Mouse (Mus musculus) MEL (cell line): Measurements from ENCODE around the gene Serpinb5. TPM values are rescaled to one million over a fixed set of nuclear protein-coding genes. Genes with fewer than 3 reads are reported as not detected.

Experiments
- DNase-seq: peaks from one replicate; pipeline ENCODE4 v3.0.0; 2011; ENCODE audit warnings: low read depth, low spot score
- H3K27ac ChIP-seq: 2 replicates; pipeline ENCODE4 v1.5.1; 2012; ENCODE audit warnings: low read depth, mild to moderate bottlenecking, control low read depth, low read length, moderate library complexity; ENCODE audit not compliant: control insufficient read depth
- H3K27me3 ChIP-seq, 2 experiments: fragments of 150-350 bp in 1 of 2; sonication (generic) in 1 of 2; 2 replicates each; pipeline ENCODE4 v1.6.1; 2012; ENCODE audit warnings: low read length in 2 of 2, mild to moderate bottlenecking in 2 of 2, improper control_type of control experiment in 1 of 2, moderate library complexity in 1 of 2; ENCODE audit not compliant: insufficient read depth in 2 of 2, control insufficient read depth in 1 of 2
- H3K36me3 ChIP-seq, 2 experiments: 2 replicates each; pipeline ENCODE4 v1.6.1; 2012 to 2014; ENCODE audit warnings: low read length in 2 of 2, improper control_type of control experiment in 1 of 2, inconsistent platforms in 1 of 2, mild to moderate bottlenecking in 1 of 2; ENCODE audit not compliant: insufficient read depth in 2 of 2, control insufficient read depth in 1 of 2
- H3K4me1 ChIP-seq, 2 experiments: fragments of 150-350 bp in 1 of 2; sonication (generic) in 1 of 2; 2 replicates each; pipeline ENCODE4 v1.6.1; 2012; ENCODE audit warnings: low read length in 2 of 2, improper control_type of control experiment in 1 of 2, mild to moderate bottlenecking in 1 of 2; ENCODE audit not compliant: insufficient read depth in 2 of 2, control insufficient read depth in 1 of 2
- H3K4me3 ChIP-seq, 2 experiments: fragments of 150-350 bp in 1 of 2; sonication (generic) in 1 of 2; 2 replicates each; pipeline ENCODE4 v1.5.1; 2012; ENCODE audit warnings: low read depth in 2 of 2, low read length in 2 of 2, mild to moderate bottlenecking in 2 of 2, moderate library complexity in 2 of 2, control low read depth in 1 of 2, improper control_type of control experiment in 1 of 2; ENCODE audit not compliant: control insufficient read depth in 1 of 2, insufficient read depth in 1 of 2
- H3K79me2 ChIP-seq: 2 replicates; pipeline ENCODE4 v1.6.1; 2012; ENCODE audit warnings: mild to moderate bottlenecking, low read length, moderate library complexity; ENCODE audit not compliant: control insufficient read depth, poor library complexity, insufficient read depth
- H3K9ac ChIP-seq: 2 replicates; pipeline ENCODE4 v1.6.1; 2012; ENCODE audit warnings: low read depth, mild to moderate bottlenecking, control low read depth, low read length, moderate library complexity; ENCODE audit not compliant: control insufficient read depth, poor library complexity, severe bottlenecking
- H3K9me3 ChIP-seq: fragments of 150-350 bp; sonication (generic); replicated peaks from 2 replicates; pipeline ENCODE4 v1.6.1; 2012; ENCODE audit warnings: mild to moderate bottlenecking, low read length, improper control_type of control experiment, moderate library complexity; ENCODE audit not compliant: insufficient read depth
- CHD2 ChIP-seq: IDR thresholded peaks from 2 replicates; pipeline ENCODE4 v1.6.1; 2011; ENCODE audit warnings: low read length, improper control_type of control experiment
- CTCF ChIP-seq, 3 experiments: IDR thresholded peaks in 2 of 3; conservative IDR thresholded peaks in 1 of 3; 2 replicates each; pipeline ENCODE4 v1.5.1; 2011 to 2012; ENCODE audit warnings: low read length in 3 of 3, low read depth in 2 of 3, mild to moderate bottlenecking in 2 of 3, improper control_type of control experiment in 1 of 3, inconsistent platforms in 1 of 3, mixed read lengths in 1 of 3, moderate library complexity in 1 of 3; ENCODE audit not compliant: control insufficient read depth in 1 of 3, insufficient read depth in 1 of 3, poor library complexity in 1 of 3, severe bottlenecking in 1 of 3
- E2F4 ChIP-seq: IDR thresholded peaks from 2 replicates; pipeline ENCODE4 v1.6.1; 2011; ENCODE audit warnings: low read depth, low read length, improper control_type of control experiment, borderline replicate concordance
- ELF1 ChIP-seq: IDR thresholded peaks from 2 replicates; pipeline ENCODE4 v1.6.1; 2014; ENCODE audit warnings: low read depth, mild to moderate bottlenecking, inconsistent platforms, low read length, improper control_type of control experiment, moderate library complexity
- EP300 ChIP-seq, 2 experiments: IDR thresholded peaks; 2 replicates each; pipeline ENCODE4 v1.6.1; 2011; ENCODE audit warnings: improper control_type of control experiment in 2 of 2, low read length in 2 of 2, low read depth in 1 of 2, mild to moderate bottlenecking in 1 of 2
- ETS1 ChIP-seq: IDR thresholded peaks from 2 replicates; pipeline ENCODE4 v1.6.1; 2012; ENCODE audit warnings: low read depth, mild to moderate bottlenecking, inconsistent platforms, low read length, improper control_type of control experiment, moderate library complexity
- GATA1 ChIP-seq: IDR thresholded peaks from 2 replicates; pipeline ENCODE4 v1.6.1; 2011; ENCODE audit warnings: low read depth, low read length, improper control_type of control experiment
- HCFC1 ChIP-seq: IDR thresholded peaks from 2 replicates; pipeline ENCODE4 v1.6.1; 2012; ENCODE audit warnings: low read depth, mild to moderate bottlenecking, inconsistent platforms, low read length, improper control_type of control experiment, moderate library complexity
- MAZ ChIP-seq: IDR thresholded peaks from 2 replicates; pipeline ENCODE4 v1.6.1; 2012; ENCODE audit warnings: low read depth, mild to moderate bottlenecking, inconsistent platforms, low read length, improper control_type of control experiment
- MEF2A ChIP-seq: IDR thresholded peaks from 2 replicates; pipeline ENCODE4 v1.6.1; 2014; ENCODE audit warnings: low read depth, mild to moderate bottlenecking, inconsistent platforms, low read length, improper control_type of control experiment; ENCODE audit not compliant: poor library complexity, insufficient replicate concordance, severe bottlenecking; ENCODE audit errors: extremely low read depth
- NRF1 ChIP-seq: IDR thresholded peaks from 2 replicates; pipeline ENCODE4 v1.6.1; 2014; ENCODE audit warnings: low read depth, mild to moderate bottlenecking, inconsistent platforms, low read length, improper control_type of control experiment, moderate library complexity; ENCODE audit not compliant: poor library complexity, insufficient read depth, severe bottlenecking
- POLR2AphosphoS2 ChIP-seq: IDR thresholded peaks from 2 replicates; pipeline ENCODE4 v1.6.1; 2011; ENCODE audit warnings: low read length, improper control_type of control experiment
- SIN3A ChIP-seq: IDR thresholded peaks from 2 replicates; pipeline ENCODE4 v1.6.1; 2012; ENCODE audit warnings: low read length, improper control_type of control experiment, inconsistent platforms
- TAL1 ChIP-seq: IDR thresholded peaks from 2 replicates; pipeline ENCODE4 v1.6.1; 2012; ENCODE audit warnings: mild to moderate bottlenecking, inconsistent platforms, low read length, moderate library complexity, mixed read lengths
- TCF12 ChIP-seq: IDR thresholded peaks from 2 replicates; pipeline ENCODE4 v1.6.1; 2014; ENCODE audit warnings: low read depth, mild to moderate bottlenecking, inconsistent platforms, low read length, improper control_type of control experiment, moderate library complexity
- UBTF ChIP-seq: IDR thresholded peaks from 2 replicates; pipeline ENCODE4 v1.6.1; 2012; ENCODE audit warnings: low read depth, mild to moderate bottlenecking, inconsistent platforms, low read length, improper control_type of control experiment, moderate library complexity, borderline replicate concordance; ENCODE audit not compliant: insufficient read depth
- USF1 ChIP-seq: IDR thresholded peaks from 2 replicates; pipeline ENCODE4 v1.6.1; 2014; ENCODE audit warnings: low read depth, mild to moderate bottlenecking, inconsistent platforms, low read length, improper control_type of control experiment, moderate library complexity
- ZKSCAN1 ChIP-seq: IDR thresholded peaks from 2 replicates; pipeline ENCODE4 v1.6.1; 2012; ENCODE audit warnings: low read depth, mild to moderate bottlenecking, inconsistent platforms, low read length, improper control_type of control experiment, moderate library complexity
- polyA plus RNA-seq, 2 experiments: library from polyadenylated mRNA; stranded (reverse) in 1 of 2; unstranded in 1 of 2; fragments of >175 nt in 1 of 2; fragments of >200 nt in 1 of 2; gene quantifications; 2 replicates each; pipeline versions ENCODE4 v1.2.1 to v1.2.4; 2012; ENCODE audit warnings: low replicate concordance in 2 of 2, low read depth in 1 of 2; ENCODE audit not compliant: insufficient read length in 2 of 2, insufficient read depth in 1 of 2, missing spikeins in 1 of 2
- total RNA-seq: library from RNA; depleted of rRNA; stranded (reverse); fragments of 300-350 nt; gene quantifications from 2 replicates; pipeline ENCODE4 v1.2.3, GENCODE M21; 2012

Serpinb5 gene
- total and polyA plus RNA-seq, 3 experiments, result not detected

GRCm38 (mm10) chr1:106866029-106866428 lies 5.1 kb downstream of the Serpinb5 start:
- Histone ChIP-seq H3K27ac (no peak overlapping the region), H3K4me1 (no peaks in the 10 kb centered on the region)
- DNase-seq, result no peak

GRCm38 (mm10) chr1:106866768-106867167 lies 5.8 kb downstream of the Serpinb5 start:
- no peak overlapping the region for H3K9ac ChIP-seq
- TF ChIP-seq ETS1 (no peak), HCFC1 (no peak), MAZ (no peak), NRF1 (no peak), SIN3A (no peak), CHD2 (no peak), ZKSCAN1 (no peak), TAL1 (no peak), E2F4 (no peak), EP300 (IDR thresholded peaks at IDR 0.05; ENCODE audit: low read depth in 1 of 2, low read length in 2 of 2) (no peak)
- no peak overlapping the region for H3K27ac ChIP-seq
- H3K36me3 ChIP-seq, result no peaks in the 10 kb centered on the region
- H3K4me1 ChIP-seq, result no peaks in the 10 kb centered on the region
- H3K27me3 ChIP-seq, result peaks cover 0 to 2% of the 10 kb centered on the region in 2 experiments; a peak in 2 of 4 replicates
- no peaks in the 10 kb centered on the region for H3K9me3 ChIP-seq
- no peak for DNase-seq
- H3K79me2 ChIP-seq, result no peaks in the 10 kb centered on the region
- no peak overlapping the region for H3K4me3 ChIP-seq

More at GRCm38 (mm10) chr1:106866029-106866428, 5.1 kb downstream of the Serpinb5 start:
- Histone ChIP-seq H3K79me2 (no peaks in the 10 kb centered on the region), H3K36me3 (no peaks in the 10 kb centered on the region), H3K4me3 (no peak overlapping the region), H3K9ac (no peak overlapping the region), H3K27me3 (peaks cover 0 to 2% of the 10 kb centered on the region in 2 experiments; a peak in 2 of 4 replicates)
- TF ChIP-seq HCFC1 (no peak), TCF12 (no peak), UBTF (no peak), ELF1 (no peak), MEF2A (no peak), POLR2AphosphoS2 (no peak), GATA1 (no peak), USF1 (no peak), CTCF (IDR thresholded peaks at IDR 0.05 in 2 of 3, conservative IDR thresholded peaks at IDR 0.05 in 1 of 3; ENCODE audit: control insufficient read depth in 1 of 3, insufficient read depth in 1 of 3, low read depth in 2 of 3, low read length in 3 of 3, poor library complexity in 1 of 3, severe bottlenecking in 1 of 3) (no peak), SIN3A (no peak), NRF1 (no peak)
- TF ChIP-seq, all 39 proteins: peak for 0
- H3K9me3 ChIP-seq, result no peaks in the 10 kb centered on the region
